Mouse (Mus musculus): ENCODE measurements at regions not wholly inside any gene's neighbourhood (a gene's known extent, or its start where the extent isn't known, plus 50 kb on each side); places are given as distances from the start of the nearest gene placed in this dataset.

DNA sequence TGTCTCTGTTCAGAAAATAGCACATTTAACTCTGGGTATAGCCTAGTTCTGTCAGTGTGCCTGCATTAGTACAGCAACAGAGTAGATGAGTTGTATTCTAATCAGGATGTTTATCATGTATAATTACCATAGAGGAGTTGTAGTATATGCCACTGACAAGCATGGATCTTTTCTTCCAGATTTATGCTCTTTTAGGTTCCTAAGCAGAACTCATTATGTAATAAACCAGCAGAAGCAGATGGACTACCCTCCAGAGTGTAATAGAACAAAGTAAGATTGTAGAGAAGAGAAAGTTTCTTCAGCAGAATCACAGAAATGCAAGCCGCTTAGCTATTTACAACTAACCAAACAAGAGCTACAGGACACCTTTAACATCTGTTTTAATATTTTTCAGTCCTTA, 517.2 kb upstream of the Epha5 start:
- no peak for DNase-seq

DNA sequence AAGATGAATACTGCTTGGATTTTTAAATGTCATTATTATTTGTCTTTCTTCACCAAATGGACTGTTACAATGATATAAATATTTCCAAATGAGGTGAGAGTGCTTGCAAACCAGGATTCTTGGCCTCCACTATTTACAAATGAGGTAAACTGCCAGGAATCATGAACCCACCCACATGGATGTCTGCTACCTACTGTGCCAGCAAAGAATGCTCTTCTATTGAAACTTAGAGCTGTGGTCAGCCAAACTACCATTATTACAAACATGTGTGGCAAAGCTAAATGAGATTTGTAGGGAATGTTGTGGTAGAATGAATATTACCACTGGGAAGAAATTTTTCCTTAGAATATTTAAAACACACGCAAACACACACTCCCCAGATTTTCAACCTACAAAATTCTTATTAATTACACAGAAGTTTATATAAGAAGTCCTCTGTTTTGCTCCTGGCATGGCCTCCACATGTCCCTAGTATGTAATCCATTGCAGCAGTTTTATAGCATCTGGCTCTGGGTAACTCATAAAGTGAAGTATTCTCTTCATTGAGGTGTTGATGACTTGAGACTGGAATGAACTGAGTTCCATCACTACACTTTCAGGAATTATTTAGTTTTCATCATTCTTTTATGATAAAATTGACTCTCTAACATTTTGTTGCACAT, 500.6 kb upstream of the Epha5 start:
- DNase-seq = no peak

DNA sequence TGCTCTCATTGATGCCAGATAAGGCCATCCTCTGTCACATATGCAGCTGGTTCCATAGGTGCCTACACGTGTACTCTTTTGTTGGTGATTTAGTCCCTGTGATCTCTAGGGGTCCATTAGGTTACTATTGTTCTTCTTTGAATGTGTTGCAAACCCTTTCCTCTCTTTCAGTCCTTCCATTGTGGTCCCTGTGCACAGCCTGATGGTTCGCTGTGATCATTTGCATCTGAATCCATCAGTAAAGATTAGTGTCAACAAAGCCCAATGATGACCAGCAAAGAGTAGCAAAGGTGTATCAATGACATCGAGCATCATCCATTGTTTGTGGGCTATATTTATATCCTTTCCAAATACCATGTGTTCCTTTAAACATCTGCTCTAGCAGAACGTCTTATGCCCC, 484.5 kb upstream of the Epha5 start:
- no peak for DNase-seq

DNA sequence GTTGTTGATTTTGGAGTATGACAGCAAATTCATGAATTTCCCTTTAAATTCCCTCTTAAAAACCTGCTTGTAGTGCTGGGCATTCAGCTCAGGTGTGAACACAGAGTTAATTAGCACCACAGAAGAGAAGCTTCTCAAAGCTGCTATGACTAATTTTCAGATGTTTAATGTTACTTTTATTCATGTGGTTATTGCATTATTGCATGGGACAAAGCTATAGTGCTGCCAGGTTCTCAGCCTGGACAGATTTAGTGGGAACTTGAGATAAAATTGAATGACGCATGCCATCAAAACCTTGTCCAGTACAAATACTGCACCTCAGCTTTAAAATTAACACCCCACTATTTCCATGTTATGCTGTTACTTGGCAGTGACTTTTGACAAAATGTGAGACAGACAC, 480.4 kb upstream of the Epha5 start:
- no peak for DNase-seq

DNA sequence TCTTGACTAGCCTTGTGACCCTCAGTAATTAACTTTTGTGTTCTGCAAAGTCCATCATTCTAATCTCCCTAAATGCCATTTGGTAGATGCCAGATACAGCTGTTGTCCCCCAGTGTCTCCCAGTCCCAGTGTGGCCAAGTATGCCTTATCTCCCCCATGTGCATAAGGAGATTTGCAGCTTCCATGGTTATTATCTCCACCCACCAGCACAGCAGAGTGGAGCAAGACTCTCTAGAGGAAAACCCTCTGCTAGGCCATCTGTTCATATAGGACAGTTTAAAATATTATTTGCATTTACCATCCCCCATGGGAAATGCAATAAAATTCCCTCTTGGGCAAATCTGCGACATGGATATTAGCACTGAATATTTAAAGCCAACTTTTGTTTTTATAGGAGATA, 436.4 kb upstream of the Epha5 start:
- no peak for DNase-seq

DNA sequence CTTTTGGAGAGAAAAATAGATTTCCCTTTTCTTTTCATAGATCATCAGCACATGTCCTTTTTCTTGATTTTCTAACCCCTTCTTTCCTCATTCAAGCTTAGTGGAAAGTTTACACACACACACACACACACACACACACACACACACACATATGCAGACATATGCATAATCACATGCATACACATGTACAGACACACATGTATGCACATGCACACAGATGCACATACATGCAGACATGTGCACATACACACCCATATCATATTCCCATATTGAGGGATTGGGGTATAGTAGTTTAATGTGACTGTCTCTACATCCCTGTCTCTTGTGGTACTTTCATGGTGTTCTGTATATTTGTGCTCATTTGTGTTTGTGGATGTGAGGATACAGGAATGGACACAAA, 432.0 kb upstream of the Epha5 start:
- no peak for DNase-seq

DNA sequence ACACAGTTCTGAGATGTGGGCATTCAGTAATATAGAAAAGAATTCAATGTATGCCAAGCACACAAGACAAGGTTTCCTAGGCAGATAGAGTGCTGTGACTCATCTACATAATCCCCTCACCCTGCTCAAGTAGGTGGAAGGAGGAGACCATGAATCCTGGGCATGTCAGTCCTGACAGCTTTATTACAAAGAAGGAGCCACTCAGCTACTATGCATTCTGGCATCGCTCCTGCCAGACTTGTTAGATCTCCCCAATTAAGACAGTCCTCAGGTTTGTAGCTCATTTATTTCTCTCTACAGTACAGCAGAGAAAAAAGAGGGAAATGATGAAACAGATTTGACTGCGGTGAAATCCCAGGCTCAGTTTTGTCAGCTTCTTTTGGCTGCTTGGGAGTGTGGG, 431.6 kb upstream of the Epha5 start:
- DNase-seq = no peak

DNA sequence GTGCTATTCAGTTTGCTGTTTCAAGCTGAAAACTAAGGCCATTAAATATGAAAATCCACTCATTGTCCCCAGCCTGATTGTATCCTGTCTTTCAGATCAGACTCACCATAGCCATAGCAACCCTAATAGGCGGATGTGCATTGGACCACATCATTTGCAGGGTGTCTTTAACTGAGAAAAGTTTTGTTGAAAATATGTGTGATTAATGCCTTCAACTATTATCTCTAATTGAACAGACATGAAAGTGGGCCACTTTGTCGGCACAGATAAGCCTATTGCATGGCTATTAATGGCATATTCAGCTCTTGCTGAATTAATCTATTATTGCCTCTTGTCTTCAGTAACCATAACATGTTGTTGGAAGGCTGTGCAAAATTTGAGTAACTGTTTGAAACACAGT, 394.3 kb upstream of the Epha5 start:
- no peak for DNase-seq

DNA sequence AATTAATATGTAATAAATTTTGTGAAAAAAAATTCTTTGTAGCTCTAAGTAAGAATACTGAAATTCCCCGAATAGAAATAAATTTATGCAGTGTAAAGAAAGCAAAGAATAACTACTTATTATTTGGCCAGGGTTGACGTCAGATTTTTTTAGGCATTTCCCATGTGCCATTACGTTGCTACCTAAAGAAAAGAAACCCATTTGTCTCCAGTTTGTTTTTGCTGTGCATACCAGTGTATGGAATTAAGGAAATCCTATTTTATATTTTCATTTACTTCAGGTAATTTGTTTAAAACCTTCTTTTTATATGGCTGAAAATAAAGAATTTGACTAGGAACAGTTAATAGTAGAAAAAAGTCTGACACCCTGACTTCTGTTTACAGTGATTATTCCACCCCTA, 393.7 kb upstream of the Epha5 start:
- no peak for DNase-seq

DNA sequence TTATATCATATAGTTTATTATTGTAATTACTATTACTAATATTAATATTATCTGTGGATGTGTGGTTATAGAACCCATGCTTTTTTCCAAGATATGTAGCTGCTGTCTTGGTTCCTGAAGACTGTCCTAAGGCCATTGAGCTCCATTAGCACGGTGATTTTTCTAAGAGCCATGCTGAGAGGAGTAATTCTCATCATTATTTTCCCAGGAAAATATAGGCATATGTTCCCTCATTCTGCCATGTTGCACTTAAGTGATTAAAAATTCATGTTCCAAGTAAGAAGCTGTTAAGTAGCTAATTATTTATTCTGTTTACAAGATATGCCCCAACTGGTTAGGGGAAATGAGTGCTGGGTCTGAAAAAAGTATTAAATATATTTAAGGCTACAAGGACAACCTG, 345.4 kb upstream of the Epha5 start:
- DNase-seq = no peak

DNA sequence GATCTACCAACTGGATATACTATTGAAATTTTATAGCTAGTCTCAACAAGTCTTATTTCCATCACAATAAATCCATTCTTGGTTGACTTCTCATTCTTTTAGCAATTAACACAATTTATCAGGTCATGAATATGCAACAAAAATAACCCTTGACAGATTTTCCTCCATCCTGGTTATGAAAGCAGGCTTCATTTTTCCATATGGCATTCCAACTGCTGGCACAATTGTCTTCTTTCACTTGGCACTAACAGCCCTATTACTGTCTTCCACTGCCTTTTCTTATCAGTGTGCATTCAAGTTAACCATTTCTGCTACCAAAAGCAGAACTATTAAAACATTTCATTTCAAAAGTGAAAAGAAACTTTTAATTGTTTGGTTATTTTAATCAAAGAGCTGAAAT, 334.9 kb upstream of the Epha5 start:
- DNase-seq = peak; percentile 9

DNA sequence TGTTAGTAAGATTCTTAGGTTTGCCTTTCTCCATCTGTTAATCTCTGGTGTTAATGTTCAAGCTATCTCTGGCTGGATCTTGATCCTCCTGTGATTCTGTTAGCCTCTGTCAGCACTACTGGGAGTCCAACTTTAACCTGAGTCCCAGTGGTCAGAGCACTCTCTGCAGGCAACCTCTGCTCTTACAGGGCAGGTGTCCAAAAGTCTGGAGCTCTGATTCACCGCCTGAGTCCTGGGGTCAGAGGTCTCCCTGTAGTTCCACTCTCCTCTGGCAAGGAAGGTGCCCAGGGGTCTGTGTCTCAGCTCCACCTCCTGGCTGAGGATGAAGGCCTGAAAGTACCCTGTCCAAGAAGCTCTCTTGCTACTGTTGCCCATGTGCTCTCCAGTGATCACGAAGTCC, 288.3 kb upstream of the Epha5 start:
- no peak for DNase-seq

DNA sequence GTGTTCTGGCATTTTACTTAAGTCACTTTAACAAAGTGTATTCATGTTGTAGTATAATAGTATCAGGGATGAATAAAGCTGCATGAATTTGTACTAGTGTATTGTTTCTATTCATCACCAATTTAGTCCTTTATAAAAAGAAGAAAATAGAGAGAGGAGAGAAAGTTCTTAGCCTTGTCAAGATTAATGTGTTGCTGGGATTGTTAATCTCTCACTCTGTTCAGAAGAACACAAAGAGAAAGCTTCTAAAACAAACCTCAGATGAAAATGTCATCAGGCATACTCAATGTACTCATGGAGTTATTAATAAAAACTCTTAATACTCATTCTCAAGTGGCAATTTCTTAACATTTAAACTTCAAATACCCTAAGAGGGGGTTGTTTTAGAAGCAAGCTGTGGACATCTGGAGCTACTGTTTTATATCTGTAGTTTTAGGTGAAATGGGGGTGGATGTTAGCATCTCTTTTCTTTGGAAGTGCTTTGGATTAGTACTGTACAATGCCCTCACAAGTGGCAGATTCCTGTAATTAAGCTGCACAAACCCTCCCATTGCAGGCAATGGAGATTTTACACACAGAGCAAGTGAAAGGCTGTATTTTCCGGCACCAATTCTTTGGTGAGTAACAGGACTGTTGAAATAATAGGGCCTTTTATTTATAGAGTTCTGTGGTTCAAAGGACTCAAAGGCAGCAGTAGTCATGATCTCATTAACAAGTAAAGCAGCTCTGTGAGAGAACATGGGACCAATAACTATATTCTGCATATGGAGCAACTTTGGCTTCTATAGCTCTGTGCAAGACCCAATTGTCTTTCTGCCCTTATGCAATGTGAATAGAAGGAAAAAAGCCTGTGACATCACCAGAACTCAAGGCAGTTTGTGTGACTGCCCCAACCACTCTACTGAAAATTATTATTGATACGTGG, 273.4 kb upstream of the Epha5 start:
- no peak for DNase-seq

DNA sequence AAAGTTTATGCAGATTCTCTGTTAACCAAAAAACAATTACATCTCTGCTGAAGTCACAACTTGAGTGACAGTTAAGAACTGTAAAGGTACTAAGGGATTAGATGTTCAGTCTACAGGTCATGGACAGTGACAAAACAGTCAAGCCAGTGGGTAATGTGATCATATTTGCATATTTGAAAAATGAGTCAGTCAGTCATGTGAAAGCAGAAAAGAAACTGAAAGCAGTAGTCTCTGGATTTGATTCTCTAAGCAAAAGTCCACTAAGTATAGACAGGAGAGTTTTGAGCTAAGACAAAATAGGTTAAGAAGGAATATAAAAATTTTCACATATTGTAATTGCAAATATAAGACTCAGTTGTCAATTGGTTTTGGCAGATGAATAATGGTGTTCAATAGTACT, 270.4 kb upstream of the Epha5 start:
- DNase-seq = no peak

DNA sequence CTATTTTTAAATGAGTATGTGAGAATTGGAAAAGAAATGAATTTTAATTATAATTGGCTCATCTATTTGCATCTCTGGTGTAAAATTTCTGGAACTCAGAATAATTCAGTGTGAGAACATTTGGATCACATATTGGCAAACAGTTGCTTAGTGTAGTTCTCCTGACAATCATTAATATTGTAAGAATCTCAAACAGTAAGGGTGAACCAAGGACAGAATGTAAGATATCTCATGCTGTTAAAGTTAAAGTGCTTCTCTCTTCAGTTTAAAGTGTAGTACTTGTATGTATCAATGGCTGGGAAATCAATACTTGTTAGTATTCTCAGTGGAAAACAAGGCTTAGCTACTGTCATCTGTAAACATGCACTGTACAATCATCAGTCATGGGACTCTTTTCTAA, 238.0 kb upstream of the Epha5 start:
- no peak for DNase-seq

DNA sequence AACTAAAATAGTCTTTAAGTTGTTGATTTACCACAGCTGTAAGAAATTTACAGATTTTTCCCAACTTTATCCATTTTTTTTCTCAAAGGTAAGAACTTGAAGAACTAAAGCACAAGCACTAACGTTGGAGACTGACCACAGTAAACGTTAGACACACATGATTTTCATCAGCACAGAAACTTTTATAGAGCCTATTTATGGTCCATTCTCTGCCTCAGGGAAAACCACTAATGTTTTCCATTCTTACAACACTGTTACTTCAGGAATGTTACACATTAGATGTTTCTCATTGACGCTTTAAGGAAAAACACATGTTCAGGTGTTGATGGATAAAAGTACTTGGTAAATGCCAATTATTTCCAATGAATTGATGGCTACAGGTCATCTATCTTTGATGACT, 218.3 kb upstream of the Epha5 start:
- DNase-seq = no peak

DNA sequence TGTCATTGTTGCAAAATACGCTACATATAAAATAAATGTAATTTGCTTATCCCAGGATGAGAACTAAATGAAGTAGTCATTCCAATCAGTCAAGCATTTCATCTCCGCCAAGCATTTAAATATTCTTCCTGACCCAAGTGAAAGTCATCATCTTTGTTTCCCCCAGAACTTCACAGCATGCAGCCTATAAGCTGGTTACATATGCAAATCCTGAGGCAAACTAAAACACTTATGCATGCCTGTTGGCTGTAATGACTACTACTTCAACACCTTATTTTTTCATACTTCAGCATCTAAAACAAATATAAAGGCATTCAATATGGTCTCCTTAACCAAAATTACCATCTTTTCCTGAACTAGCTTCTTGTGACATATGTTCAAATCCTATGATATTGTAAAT, 215.7 kb upstream of the Epha5 start:
- DNase-seq = no peak

DNA sequence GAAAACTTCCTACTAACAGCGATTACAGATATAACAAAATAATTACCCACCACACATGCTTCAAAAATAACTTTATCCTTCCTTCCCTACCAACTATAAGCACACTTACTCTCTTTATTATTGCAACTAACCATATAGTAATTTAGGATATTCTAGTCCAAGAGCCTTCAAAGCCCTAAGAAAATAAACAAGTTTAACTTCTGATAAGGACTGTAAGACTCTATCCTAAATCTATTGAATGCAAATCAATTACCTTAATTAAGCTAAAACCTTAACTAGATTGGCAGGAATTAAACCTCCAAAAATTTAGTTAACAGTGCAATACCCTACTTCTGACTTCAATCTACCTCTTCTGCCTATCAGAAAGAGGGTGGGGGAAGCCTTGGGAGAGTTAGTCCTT, 201.0 kb upstream of the Epha5 start:
- DNase-seq = no peak

DNA sequence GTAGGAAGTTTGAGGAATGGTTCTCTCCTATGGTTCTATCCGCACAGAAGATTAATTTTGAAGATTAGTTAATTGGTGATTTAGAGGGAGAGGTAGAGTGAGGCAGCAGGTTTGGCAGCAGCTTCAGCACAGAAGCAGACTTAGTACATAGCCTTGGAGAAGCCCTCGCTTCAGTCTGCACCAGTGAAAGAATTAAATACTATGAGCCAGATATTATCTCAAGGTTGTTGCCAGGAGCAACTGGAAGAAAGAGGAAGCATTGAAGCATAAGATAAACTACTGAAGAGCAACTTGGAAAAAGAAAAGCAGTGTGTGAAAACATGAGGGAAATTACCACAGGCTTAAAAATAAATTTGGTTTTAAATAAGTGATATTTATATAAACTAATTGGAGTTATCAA, 191.5 kb upstream of the Epha5 start:
- DNase-seq = no peak

DNA sequence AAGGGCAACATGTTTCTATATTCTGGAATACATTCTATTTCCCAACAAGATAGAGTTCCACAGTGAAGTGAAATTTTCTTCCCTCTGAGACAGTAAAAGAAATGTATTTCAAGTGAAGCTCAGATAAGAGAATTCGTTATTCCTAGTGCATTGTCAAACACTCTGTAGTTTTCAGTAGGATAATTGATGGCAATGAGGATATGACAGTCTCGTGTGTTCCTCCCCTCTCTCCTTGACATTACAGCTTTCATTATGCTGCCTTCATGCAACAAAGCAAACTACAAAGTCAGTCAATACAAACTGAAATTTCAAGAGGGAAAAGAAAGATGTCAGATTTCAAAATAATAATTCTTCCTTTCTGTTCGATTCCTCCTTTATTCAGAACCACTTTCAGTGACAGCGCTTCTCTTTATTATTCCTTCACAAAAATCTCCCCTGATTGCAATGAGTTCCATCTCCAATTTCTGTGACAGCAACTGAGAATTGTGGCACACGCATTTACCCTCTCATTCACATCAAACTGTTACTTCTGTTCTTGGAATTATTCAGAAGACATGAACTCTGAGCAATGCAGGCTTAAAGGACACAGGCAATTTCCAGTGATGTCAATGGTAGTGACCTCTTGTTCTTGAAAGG, 148.2 kb upstream of the Epha5 start:
- DNase-seq = no peak

DNA sequence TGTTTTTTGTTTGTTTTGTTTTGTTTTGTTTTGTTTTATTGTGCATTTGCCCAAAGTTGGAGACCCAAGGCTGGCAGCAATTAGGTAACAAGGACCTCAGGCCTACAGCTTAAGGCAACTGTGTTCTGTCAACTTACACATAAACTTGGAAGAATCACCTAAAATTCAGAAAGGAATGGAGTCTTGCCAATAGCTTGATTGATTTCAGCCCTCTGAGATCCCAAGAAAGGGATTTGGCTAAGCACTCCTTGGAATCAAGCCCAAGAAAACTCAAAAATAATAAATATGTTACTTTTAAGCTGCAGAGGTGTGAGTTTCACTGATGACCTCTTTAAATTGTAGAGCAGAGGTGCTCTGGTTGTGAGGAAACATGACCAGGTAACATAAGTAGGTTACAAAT, 102.7 kb upstream of the Epha5 start:
- DNase-seq = no peak

DNA sequence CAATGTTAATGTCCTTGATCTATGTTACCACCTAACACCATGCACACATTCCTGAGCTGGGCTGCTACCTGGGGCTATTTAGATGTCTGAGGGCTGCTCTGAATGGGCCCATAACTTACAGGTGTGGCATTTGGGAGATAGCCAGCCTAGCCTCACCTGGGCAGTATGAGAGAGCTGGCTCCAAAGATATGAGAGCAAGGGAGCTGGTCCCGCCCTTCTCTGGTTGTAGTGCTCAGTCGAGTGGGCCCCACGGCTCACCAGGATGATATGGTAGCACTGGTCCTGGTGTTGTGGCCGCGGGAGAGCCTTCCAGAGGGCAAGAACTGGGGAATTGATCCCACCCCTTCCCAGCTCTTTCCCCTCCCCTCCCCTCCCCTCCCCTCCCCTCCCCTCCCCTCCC, 93.0 kb upstream of the Epha5 start:
- DNase-seq = no peak

DNA sequence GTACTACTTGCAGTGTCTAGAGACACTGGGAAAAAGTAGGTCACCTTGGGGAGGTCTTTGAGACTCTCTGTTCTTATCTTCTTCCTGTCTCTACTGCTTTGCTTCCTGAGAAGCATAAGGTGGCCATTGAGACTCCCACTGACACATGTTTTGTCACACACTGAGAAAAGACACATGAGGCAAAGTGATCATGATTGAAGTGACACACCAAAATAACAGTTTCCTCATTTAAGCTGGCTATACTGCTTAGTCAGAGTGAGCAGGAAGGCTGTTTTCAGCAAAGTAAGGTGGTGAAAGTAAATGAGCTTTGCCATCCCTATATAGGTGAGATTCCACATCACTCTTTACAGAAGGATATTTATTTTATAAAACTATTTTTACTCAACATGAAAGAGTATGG, 63.8 kb upstream of the Epha5 start:
- DNase-seq = no peak
